Mouse (Mus musculus) lung, postnatal 4 days (tissue): ENCODE measurements at regions not wholly inside any gene's neighbourhood (a gene's known extent, or its start where the extent isn't known, plus 50 kb on each side); places are given as distances from the start of the nearest gene placed in this dataset.

Experiments used
- DNase-seq, 2 experiments: peaks; one replicate each; pipeline ENCODE4 v3.0.0; 2021

DNA sequence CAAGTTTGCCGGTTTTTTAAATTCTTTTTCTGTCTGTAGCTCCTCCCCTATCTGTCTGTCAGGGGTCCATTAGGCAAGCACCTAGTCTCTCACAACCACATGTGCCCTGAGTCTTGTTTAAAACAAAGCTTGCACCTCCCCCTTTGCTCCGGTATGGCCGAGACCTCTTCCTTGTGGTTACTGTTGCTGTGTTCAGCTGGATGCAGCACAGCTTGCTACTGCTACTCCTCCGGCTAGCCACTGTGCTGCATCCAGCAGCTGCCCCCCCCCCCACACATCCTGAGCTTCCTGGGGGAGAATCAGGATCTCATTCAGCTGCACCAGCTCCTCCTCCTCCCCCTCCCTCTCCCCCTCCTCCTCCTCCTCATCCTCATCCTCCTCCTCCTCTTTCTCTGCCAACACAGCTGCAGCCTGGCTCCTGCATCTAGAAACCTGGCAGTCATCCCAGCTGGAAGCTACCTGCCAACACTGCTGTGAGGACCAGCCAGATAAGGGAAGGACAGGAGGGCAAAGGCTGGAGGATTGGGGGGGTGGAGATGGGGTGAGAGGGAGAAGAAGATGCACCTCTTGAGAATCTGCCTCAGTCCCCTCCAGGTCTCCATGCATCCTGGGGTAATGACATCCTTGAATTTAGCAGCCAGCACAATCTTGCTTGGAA lies 114.8 kb upstream of the Tmem260 start:
- peak in 1 of 2 experiments; percentile 30 for DNase-seq

DNA sequence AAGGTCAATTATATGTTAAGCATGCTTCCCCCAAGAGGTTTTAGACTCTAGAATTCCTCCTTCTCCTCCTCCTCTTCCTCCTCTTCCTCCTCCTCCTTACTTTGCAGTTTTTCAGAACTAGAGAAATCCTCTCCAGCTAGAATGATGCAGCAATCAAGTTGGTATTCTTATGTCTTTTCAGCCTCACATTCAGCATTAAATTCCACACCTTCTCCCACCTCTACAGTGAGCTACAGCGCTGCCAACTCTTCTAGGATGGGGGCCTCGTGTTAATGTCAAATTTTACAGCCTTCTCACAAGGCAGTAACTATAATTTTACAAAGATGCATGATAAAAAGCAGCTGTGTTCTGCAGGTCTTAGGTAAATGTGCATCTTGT lies 114.3 kb upstream of the Tmem260 start:
- DNase-seq: no peak

DNA sequence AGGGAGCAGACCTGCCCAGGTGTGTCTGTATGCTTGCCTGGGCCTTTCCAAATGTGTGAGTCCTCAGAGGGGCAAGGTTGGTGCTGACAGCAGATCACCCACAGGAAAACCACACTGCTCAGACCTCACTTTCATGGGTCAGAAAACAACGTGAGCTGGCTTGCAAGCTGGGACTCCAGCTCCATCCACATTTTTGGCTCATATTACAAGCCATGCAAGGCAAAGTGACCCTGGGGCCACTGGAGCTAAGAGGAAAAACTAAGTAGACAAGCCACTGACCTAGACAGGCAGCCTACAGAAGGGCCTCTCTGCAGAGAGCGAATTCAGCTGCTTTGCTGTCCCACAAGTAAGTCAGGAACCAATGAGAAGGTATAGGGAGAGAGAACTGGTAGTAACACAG lies 113.7 kb upstream of the Tmem260 start:
- DNase-seq: no peak

DNA sequence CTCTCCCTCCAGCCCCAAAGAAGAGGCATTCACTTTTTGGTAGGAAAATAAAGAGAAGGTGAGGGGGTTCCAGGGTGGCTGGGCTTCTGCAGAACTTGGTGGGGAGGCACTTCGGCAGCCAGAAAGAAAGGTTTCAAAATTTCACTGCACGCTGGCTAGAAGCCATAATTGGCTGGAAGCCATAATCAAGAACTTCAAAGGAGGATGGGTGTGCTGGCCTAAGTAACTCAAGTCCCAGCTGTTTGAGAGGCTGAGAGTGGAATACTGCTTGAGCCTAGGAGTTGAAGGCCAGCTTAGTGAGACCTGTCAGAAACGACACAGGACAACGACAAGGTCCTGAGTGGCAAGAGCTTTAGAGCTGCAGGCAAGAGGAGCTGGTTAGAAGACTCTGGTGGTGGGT lies 113.3 kb upstream of the Tmem260 start:
- DNase-seq: peak; percentile 42 to 60

DNA sequence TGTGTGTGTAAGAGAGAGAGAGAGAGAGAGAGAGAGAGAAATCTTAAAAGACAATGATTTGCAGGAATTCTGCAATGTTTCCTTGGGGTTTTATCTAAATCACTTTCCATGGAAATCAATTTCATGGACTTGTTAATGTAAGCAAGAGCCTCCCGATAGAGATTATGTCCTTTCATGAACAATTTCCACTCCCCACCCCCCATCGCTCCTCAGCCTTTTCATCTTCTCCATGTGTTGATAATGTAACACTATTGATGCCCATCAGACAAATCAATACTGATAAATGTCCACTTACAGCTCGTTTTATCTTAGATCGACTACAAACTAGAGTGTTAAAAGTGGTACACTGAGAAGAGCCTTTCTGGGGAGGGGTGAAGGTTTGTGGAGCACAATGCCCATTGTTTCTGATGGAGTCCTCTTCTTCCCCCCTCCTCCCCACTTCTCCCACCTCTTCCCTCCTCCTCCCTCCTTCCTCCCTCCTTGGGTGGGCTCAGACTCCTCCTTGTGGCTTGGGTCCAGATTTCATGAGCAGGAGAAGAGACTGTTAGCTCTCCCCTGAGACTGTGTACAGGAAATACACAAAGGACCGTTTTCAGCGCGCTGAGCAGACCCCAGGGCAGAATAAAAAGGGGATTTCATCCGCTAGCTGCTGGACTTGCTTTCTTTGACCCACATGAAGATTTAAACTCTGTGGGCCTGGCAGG lies 111.7 kb upstream of the Tmem260 start:
- no peak for DNase-seq

DNA sequence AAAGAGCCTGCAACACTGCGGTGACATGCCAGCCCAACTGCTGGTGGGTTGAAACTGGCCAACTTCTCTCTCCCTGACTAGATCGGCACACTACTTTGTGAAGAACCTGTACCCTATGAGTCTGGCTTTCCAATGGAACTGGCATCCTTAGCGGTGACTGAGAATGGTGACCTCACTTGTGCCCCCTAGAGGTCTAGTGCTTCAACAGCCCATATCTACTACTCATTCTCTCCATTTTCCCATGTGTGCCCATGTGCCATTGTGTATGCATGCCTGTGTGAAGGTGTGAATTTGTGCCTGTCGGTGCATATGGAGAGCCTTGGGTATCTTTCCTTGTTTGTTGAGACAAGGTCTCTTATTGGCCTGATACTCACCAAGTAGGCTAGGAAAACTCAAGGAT lies 106.5 kb upstream of the Tmem260 start:
- DNase-seq: no peak

DNA sequence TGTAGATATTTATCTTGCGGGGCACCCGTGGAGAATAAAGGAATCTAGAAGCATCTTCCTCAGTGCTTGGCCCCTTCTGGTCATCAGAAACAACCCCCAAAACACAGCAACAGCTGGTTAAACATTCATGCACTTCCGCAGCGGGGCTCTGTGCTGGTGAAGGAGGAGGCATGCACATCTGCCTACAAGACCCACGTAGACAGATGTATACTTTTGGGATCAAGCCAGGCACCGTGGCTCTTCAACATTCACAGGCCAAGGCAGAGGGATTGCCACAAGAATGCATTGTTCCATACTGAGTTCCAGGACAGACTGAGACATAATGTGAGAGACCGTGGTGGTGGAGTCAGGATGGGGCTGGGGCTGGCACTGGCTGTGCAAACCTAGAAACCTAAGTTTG lies 103.0 kb upstream of the Tmem260 start:
- DNase-seq: no peak

DNA sequence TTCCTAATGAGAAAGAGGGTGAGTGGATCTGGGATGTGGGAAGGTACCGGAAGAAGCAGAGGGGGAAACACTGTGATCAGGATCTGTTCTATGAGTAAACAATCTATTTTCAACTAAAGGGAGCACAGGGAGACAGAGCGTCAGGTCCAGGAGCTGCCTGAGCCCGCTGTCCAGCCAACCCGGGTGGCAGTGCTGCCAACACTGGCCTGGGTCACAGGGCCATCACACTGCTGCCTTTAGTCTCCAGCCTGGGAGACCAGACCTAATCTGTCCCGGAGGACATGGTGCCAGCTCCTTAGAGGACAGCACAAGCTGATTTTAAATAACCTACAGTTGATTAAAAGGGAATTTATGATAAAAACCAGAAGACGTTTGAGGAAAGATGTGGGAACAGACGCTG lies 100.0 kb upstream of the Tmem260 start:
- DNase-seq: no peak

DNA sequence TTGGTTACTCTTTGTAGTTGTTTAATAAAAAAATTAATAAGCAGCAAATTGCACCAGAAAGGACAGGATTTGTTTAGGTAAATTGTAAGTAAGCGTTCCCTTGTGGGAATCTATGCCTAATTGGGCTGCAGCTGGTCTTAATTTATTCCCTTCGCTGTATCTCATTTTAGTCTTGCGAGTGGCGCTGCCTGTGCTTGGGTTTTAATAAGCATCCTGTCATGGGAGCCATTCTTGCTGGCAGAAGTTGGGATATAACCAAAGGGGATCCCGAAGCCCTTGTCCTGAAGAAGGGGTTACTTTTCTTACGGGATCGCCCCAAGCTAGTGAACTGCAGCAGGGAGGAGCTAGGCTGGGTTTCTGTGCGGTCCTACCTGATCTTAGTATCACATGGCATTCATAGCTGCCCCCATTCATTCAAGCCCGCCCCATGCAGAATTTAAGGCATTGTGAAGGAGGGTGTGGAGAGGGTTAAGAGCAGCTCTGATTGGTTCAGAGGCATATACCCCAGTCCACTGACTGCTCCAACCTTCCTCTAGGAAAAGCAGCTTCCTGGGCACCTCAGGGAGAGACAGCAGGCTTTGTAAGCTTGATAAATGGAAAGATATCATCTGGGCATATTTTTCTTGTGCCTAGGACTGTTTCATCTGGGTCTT lies 96.4 kb upstream of the Tmem260 start:
- no peak for DNase-seq

DNA sequence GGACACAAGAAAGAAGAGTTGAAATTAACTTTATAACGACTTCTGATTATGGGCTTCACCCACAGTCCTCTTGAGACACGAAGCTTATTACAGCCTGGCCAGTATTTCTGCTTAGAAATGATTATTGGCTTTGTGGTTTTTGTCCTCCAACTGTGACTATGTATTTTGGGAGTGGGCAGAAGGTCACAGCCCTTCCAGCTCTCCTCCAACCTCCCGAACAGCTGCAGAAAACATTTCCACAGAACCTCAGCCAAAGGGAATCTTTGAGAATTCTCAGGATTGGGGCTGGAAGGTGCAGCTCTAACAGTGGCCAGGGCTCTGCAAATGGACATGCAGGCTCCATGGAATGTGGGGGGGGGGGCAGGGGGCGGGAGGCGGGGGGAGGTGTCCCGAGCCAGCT lies 94.3 kb upstream of the Tmem260 start:
- DNase-seq: no peak

DNA sequence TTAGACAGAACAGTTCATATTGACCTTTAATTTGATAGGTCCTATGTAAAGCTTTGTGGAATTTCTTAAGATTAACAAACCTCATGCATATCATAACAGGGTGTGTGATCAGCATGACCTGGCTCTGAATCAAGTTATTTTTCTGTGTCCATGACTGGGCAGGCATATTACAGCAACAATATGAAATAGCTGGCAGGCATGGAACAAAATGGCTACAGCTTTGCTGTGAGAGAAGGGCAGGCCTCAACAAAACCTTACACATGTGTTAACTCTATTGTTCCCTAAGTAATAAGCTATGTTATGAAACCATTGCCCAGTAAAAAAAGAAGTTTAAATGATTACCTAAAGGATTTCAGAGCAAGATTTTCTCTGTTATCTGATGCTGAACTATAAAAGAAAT lies 93.1 kb upstream of the Tmem260 start:
- DNase-seq: no peak

DNA sequence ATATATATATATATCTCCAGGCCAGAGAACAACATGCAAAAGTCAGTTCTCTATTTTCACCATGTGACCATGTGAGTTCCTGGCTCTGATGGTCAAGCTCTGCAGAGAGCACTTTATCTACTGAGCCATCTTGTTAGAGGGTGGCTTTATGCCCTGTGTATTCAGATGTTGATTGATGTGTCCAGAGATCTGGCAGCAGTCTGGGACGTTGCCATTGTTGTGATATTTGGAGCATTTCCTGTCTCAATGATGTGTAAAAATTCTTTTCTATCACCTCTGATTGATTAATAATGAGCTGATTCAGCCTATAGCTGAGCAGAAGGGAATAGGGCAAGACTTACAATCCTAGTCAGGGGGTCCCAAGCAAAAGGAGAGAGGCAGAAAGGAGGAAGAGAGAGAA lies 91.7 kb upstream of the Tmem260 start:
- DNase-seq: no peak

DNA sequence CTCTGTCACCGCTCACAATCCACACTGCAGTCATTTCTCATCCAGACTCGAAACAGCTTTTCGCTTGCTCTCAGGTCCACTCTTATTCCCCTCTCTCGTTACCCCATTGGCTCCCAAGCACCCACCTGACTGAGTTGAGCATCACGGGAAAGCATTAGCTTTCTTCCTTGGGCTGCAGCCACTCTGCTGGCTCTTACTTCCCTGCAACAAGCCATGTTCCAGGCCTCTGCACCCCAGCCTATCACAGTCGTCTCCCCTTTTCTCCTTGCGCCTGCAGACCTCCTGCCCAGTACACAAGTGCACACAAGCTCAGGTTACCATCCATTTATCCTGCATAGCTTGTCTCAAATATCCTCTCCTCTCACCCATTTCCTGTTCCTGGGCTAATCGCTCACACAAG lies 88.5 kb upstream of the Tmem260 start:
- no peak for DNase-seq

DNA sequence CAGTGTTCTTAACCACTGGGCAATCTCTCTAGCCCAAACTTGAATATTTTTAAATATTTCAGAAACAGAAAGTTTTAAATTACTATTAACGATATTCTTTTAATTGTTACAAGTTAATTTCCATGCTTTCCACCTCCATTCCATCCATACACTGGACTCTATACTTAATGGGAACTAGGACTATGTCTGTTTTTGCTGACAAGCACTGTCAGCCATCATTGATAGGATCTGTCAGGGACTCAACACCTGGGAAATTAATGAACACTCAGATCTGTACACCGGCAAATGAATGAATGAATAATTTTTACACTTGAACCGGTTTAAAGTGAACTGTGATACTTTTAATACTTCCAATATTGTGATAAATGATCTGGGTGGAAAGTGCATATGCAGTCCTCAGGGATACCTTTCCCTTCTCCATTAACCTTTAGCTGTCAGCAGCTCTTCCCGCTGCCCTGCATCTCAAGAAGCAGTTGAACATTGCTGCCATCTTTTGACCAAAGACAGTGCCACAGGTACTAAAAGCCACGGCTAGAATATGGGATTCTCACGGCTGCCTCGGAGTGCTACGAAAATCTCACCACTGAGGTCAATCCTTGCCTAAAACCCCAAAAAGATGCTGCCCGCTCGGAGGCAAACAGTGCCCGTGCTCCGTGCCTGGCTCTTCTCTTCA lies 87.3 kb upstream of the Tmem260 start:
- DNase-seq: peak in 1 of 2 experiments; percentile 25

DNA sequence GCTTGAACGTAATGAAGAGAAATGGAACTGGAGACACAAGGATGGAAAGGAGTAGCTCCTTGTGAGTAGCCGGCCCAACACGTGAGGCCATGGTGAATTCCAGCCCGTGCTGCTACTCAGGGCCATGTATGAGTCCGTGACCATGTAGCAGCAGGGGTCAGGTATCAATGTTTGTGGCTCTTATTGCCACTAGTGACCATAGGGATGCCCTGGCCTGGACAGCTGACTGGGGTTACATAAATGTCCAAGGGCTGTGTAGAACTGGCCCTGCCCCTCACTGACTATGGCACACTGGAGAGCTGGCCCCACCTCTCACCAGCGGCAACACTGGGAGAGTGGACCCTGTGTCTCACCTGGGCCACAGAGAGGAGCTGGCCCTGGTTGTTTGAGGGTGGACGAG lies 84.1 kb upstream of the Tmem260 start:
- no peak for DNase-seq

DNA sequence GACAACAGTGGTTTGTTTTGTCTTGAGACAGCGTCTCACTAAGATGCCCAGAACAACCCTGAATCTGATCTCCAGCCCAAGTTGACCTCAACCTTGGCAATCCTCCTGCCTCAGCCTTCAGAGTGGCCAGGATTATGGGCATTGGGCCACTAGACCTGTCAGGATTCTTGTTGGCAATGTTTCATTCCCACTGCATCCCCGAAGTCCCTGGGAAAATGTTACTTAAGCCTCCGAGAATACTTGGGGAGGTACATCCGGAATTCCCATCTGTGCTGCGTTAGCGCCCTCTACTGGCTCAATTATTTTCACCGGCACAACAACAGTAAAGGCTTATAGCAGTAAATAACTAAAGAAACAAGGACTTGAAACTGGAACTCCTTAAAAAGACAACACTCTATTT lies 78.9 kb upstream of the Tmem260 start:
- peak; percentile 64 to 80 for DNase-seq

DNA sequence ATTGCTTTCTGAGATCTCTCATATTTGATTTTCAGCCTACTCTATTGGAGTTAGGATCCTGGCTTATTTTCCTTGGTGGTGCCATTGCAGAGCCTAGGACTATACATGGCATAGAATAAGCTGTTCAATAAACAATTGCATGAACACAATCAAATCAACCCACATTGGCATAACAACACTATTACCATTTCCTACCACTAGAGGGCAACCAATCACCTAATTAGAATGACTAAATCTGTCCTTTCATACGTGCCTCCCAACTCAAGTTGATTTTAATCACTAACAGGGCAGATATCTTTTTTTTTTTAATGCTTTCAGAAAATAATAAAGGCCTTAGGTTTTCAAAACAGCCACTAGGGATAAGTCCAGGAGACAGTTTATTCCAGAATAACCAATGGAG lies 75.6 kb upstream of the Tmem260 start:
- DNase-seq: no peak

DNA sequence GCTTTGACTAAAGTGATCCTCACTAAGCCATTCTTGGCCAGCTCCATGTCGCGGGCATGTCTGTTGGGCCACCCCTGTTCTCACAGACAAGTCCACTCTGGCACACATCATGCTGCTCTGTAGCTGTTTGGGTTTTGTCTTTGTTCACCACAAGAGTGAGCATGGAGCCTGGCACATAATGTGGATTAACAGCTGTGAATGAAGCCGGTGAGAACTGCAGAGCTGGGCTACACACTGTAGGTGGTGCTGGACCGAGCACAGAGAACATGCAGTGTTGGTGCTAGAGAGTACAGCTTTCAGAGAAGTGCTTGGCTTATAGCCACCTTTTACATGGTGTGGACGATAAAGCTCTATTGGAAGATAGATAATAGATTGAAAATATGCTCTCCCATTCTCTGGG lies 74.2 kb upstream of the Tmem260 start:
- peak; percentile 60 to 66 for DNase-seq

DNA sequence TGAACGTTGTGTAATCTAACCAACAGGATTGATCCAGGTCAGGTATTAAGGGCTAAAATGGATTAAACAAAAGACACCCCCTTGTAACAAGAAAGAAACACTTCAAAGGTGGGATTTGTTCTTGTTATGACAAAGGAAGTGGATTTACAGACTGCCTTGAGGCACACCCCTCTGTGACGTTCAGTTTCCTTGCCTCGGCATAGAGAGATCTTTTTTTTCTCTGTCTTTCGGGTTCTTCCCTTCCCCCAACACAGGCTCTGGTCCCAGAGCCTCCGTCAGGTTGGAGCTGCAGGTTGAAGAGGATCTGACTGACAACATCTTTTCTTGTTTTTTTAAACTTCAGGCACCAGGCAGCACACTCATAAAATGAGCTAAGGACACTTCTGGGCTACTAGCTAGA lies 69.8 kb upstream of the Tmem260 start:
- no peak for DNase-seq
